Mouse (Mus musculus) left cerebral cortex, postnatal 25 days (tissue): ENCODE measurements around the gene Tmem269. TPM values are rescaled to one million over a fixed set of nuclear protein-coding genes. Genes with fewer than 3 reads are reported as not detected.
A peak's percentile ranks its signal among the peaks of the same experiment; 100 is the strongest.

Experiments used
- DNase-seq, 2 experiments: peaks; one replicate each; pipeline ENCODE4 v3.0.0; 2022; ENCODE audit warnings: low spot score in 2 of 2, mixed read lengths in 1 of 2
- intact Hi-C: fragments of 180-260 bp; cut with DNase I; formaldehyde crosslinking; loops from one replicate; pipeline ENCODE4 v1.15.1; 2025
- total RNA-seq, 2 experiments: library from RNA; stranded (reverse); gene quantifications; 2 replicates each; pipeline ENCODE4 v1.2.3; 2021

The Tmem269 gene
- total RNA-seq, 2 experiments from 2014 or later: 0.50 to 0.64 TPM

DNA sequence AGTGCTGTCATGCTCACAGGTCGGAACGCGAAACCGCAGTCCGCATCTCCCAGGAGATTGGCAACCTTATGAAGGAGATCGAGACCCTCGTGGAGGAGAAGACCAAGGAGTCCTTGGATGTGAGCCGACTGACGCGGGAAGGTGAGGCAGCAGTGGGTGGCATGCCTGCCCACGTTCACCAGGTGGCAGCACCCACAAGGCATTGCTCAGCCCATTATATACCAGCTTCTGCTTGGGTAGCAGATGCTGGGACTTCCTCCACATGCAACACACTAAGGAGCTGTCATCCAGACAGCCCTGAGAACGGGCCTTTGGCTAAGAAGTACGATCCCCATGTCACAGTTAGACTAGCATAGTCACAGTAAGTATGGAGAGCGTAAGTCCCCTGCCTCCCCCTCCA is 23.6 kb upstream of the Tmem269 start:
- peak; percentile 53 to 70 for DNase-seq
- intact Hi-C loops: loop anchor here (10.0 kb wide), 3 partner anchors 223 to 423 kb away; partner anchors contain the start of genes Foxj3 and Frg2f1

DNA sequence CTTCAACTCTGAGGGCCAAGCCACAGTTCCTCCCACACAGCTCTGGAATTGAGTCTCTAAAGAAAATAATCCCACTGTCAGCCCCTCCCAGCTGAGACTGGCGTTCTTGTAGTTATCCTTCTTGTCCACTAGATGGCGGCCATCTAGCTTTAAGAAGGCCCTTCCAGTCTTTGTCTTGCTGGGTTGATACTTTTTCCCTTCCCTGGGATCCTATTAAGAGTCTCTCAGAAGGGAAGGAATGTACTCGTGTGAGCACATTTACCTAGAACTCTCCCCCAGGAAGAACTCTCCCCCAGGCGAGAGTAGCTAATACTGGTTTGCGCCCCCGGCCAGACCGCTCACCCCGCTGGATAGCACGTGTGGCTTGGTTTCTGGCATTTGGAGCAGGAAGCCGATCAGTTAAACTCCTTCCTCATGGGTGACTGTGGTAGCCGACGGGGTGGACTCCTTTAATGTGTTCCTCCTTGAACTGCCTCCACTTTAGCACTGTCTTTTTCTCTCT is 21.2 kb upstream of the Tmem269 start:
- intact Hi-C loops: no loop called here
- DNase-seq: peak; percentile 53 to 78

DNA sequence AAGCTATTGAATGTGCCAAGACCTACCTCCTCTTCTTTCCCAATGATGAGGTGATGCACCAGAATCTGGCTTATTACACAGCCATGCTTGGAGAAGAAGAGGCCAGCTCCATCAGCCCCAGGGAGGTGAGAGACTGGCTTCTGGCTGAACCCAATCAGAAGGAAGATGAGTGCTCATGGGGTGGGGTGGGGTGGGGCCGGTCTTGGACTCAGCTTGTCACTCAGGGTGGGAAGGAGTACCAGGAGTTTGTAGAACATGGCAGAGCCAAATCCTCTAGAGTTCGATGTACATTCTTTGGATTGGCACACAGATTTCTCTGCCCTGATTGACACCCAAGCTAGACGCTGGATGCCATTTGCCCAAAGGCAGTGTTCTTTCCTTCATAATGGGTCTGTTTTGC is 20.6 kb upstream of the Tmem269 start:
- DNase-seq: no peak
- intact Hi-C loops: no loop called here

DNA sequence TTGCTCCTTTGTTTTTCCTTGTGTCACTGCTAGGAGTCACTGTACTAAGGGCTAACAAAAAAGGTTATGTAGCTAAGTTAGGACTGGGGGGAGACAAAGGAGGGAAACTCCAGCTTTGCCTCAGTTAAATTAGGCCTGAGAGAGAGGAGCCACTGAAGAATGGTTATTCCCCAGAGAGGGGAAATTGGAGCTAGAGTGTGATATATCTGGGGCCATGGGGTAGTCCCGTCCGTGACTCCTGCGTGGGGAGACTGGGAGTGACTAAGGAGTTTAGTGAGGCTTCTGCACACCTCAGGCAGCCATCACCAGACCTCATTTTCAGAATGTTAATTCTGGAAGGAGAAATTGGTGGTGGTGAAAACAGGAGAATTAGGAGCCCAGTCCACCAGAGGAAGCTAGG is 16.3 kb upstream of the Tmem269 start:
- intact Hi-C loops: no loop called here

DNA sequence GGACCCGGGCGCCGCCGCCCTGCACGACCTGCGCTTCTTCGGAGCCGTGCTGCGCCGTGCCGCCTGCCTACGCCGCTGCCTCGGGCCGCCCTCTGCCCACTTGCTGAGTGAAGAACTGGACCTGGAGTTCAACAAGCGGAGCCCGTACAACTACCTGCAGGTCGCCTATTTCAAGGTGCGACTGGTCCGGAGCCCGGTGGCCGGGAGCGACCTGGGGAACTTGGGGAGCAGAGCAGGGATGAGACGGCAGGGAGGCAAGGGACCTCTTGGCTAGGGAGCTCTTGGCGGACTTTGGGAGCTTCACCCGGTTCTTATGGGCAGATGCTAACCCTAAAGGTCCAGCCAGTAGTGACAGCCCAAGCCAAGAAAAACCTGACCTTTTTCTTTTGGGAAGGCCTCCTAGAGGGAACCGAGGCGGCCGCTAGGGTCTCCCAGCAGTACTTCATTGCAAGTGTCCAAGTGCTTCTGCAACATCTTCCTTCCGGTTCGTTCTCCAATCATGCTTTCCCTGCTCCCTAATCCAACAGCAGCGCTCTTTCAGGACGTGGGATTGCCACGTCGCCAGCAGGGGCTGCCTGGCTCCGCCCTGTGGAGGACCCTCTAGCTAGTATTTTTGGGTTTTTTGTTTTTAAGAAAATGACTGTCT is 15.4 kb upstream of the Tmem269 start:
- intact Hi-C loops: no loop called here
- peak; percentile 51 to 75 for DNase-seq

More for the DNA sequence above, 16.3 kb upstream of the Tmem269 start:
- DNase-seq: no peak

DNA sequence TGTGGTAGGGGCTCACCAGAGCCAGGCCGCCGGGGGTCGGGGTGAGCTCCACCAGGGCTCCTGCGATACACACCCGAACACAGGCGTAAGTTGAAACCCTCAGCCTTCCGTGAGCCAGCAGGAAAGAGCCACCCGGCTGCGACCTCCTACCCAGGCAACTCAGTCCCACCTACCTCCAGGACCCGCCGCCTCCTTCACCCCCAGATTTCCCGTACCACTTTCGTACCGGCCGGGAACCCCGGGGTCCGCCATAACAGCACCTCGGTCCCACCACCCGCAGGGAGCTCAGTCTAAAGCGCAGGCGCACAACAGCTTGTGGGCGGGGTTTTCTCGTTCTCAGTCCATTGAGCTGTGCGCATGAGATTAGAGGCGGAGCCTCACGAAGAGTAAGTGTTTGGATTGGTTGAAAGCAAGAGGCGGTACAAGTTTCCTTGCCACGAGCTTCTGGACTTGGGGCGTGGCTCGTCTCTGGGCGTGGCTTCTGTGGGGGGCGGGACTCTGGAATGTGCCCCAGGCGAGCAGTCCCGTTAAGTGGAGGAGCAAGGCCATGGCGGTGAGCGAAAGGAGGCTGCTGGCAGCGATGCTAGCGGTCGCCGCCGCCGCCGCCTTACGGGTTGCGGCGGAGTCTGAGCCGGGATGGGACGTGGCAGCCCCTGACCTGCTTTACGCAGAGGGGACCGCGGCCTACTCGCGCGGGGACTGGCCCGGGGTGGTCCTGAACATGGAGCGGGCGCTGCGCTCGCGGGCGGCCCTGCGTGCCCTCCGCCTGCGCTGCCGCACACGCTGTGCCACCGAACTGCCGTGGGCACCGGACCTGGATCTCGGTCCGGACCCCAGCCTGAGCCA is 14.6 kb upstream of the Tmem269 start, which contains the start of the genes AU022252 and P3h1:
AU022252 (minus strand) TSS at position 303 of the 846 bp plus-strand sequence.
P3h1 (plus strand) TSS at position 506 of the 846 bp plus-strand sequence.
- intact Hi-C loops: no loop called here
- DNase-seq: peak; percentile 98 to 100

DNA sequence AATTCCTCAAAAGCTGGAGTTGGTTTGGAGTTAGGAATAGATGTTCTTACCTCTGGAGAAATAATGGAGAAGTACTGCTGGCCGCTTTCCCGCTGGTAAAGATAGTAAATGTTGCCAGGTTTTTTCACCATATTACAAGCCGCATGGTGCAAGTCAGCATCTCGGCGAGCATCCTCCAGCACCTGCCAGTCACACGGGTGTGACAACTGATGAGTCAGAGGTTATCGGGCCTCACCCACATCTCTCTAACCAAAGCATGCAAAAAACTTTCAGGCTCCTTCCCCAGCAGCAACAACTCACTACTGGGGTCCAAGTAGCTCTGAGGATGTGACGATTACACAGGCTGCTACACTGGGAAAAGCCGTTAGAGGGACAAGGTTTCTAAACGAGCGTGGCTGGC is 8.7 kb upstream of the Tmem269 start:
- intact Hi-C loops: no loop called here
- no peak for DNase-seq

DNA sequence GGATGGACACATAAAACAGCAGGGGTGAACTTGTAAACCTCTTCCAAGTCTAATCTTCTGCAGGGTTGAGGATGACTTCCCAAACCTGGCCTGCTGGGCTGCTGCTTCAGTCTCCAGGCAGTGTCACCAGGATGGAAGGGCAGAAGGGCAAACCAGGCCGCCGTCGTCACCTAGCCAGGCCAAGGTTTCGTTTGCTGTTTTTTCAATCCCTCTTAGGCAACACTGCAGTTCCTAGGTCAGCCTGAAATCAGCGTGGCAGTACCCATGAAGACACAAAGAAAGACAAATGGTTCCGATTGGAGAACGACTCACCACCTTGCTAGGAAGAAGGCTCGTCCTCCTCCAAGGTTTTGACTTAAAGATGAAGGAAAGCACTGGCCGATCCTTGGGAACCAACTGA is 7.7 kb upstream of the Tmem269 start:
- DNase-seq: no peak
- intact Hi-C loops: no loop called here

DNA sequence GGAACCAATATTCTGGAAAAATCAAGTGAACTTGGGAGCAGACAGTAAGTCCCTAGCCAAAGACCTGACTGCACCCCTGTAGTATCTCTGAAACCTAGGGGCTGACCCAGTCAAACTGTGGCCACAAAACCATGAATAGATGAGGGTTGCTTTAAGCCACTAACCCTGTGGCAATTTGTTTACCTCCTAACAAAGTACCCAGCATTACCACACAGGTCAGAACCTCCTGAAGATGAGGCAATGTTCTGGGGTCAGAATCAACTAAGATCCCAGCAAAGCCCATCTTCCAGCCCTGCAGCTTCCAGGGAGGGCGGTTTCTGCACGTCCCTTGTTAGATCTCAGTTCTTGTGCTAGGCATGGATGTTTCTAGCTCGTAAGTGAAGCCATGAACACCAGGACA is 6.5 kb upstream of the Tmem269 start:
- DNase-seq: no peak
- intact Hi-C loops: no loop called here

DNA sequence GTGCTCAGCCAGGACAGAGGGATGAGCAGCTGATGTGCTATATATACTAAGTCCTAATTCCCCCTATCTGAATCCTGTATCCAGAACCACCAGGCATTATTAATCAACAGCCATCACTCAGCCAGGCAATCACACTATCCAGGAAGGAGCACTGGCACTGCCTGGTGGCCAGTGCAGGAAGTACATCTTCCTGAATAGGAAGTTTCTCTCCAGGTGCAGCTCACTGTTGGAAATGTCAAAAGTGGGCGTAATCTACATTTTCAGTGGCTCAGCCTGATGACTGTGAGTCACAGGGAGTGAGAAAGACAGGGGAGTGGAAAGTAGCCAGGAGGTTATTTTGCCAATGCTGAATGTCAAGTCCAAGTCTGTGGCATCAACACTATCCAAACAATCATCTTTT is 5.7 kb upstream of the Tmem269 start:
- intact Hi-C loops: no loop called here
- peak; percentile 35 to 64 for DNase-seq

DNA sequence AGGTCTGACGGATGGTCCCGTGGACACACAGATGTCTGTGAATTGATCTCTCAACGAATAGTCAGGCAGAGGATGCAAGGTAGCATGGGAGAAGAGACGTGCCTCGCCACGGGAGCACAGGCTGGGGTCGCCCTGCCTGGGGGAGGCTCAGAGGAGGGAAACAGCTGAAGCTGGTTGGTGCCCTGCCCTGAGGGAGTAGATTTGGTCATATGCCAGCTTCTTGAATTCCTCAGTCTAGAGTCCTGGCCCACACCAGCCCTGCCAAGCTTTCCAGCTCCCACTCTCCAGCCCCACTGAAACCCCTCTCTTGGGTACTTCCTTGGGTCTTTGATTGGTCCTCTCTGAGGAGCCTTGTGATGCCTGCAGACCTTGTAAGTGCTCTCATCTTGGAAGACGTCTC is 1.4 kb downstream of the Tmem269 start:
- DNase-seq: no peak
- intact Hi-C loops: no loop called here

DNA sequence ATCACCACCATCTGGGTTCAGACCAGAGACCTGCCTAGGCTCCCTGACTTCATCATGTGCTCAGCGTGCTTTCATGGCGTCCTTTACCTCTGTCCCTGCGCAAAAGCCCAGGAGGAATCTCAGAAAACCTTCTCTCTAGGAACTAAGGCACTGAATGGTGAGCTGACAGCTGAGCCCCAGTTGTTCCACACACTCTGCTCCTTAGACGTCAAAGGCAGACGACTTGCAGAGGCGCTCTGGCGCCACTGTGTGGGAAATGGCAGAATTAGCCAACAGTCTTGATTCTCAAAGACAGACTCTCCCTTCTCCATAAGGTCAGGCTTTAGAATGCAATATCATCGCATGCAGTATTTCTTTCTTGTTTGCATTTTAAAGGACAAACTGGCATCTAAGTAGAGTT is 13.3 kb downstream of the Tmem269 start:
- intact Hi-C loops: loop anchor here (1.0 to 5.0 kb wide), 2 partner anchors 37 to 199 kb away; no protein-coding TSS in a partner anchor
- DNase-seq: peak; percentile 52 to 65

DNA sequence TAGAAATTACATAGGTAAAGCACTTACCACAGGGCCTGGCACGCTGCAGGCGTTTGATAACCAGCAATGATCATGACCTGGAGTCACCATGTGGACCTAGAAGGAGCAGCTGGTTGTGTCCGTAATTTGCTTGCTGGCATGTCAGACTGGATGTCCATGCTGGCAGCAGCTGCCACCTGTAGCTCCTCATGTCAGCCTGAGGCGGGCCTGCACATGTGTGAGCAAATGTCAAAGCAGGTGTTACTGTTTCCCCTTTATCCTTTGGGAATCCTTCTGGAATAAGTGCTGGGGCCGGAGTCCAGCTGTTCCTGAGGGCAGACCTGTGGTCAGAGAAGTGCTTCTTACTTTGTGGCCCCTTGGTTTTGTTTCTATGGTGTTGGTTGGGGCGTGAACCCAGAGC is 19.9 kb downstream of the Tmem269 start:
- no peak for DNase-seq
- intact Hi-C loops: no loop called here

DNA sequence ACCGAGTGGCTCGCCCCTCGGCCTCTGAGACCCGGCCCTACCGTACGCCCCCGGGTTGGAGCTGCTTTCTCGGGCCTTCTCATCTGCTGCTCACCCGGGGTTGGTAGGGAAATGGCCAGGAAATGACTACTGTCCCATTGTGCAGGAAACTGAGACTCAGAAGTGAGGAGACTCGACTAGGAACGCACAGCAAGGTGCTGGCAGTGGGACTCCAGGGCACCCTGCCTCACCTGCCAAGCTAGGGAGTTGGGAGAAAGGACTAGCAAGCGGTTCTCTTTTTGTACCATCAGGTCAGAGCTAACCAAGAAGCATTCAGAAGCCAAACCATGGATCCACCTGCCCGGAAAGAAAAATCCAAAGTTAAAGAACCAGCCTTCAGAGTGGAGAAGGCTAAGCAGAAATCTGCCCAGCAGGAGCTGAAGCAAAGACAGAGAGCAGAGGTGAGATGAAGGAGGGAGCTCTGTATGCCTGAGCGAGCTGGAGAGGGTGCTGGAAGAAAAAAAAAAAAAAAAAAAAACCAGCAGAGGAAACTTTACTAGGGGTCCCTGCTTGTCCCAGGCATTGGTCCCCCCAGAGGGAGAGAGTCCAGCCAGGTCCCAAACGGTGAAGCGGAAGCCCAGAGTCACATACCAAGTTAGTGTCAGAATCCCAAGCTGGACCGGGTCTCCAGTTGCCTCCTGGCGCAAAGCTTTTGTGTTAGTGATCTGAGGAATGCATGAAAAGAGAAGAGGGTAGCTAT is 22.3 kb downstream of the Tmem269 start:
- intact Hi-C loops: no loop called here
- DNase-seq: no peak

DNA sequence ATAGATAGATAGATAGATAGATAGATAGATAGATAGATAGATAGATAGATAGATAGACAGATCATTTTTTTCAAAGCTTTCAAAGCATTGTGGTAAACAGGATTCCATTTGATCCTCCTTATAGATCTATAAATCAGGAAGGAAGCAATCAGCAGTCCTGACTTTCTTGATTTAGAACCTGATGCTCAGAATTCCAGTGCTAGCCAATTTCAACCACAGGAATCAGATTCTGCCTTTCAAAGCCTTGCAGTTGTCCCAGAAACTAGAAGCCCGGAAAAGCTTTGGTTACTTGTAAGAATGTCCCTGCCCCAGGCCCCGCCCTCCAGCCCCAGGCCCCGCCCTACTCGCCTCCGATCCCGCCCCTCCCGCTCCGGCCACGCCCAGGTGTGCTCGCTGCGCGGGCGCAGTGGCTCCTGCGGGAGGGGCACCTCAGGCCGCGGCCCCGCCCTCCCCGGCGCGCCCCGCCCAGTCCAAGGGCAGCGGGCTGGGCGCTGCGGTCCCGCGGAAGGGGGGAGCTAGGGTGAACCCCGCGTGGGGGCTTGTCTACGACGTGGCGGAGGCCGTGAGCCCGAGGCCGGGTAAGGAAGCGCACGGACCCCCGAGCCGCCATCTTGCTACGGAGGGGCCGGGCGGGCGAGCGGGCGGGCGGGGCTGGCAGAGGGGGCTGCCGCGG is 23.0 kb downstream of the Tmem269 start, which contains the start of gene Svbp:
Svbp (plus strand) TSS at position 398 of the 673 bp plus-strand sequence.
- intact Hi-C loops: no loop called here
- DNase-seq: peak; percentile 84

DNA sequence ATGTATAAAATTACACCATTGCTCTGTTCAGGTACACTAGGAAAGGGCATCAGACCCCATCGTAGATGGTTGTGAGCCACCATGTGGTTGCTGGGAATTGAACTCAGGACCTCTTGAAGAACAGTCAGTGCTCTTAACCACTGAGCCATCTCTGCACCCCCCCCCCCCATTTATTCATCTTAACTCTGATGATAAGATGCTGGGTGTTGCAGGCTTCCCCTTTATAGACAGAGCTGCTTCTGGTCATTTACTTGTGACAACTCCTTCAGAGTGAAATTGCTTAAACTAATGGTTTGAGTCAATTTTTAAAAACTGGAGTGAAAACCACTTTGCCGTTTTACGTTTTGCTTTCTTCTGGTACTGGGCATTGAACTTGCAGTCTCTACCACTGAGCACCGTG is 25.3 kb downstream of the Tmem269 start:
- no peak for DNase-seq
- intact Hi-C loops: no loop called here

DNA sequence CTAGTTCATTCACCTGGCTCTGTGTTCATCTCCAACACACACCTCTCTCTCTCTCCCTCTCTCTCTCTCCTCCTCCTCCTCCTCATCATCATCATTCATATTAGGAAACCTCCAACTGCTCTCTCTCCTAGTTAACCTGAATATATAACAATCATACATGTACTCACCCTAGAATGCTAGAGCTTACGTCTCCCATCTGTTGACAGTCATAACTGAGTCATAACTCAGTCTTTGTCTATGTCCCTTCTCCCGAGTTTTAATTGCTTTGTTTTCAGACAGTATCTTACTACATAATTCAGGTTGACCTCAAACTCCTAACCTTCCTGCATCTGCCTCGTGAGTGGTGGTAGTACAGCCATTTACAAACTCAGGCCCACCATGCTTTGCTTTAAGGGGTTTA is 26.7 kb downstream of the Tmem269 start:
- intact Hi-C loops: no loop called here

DNA sequence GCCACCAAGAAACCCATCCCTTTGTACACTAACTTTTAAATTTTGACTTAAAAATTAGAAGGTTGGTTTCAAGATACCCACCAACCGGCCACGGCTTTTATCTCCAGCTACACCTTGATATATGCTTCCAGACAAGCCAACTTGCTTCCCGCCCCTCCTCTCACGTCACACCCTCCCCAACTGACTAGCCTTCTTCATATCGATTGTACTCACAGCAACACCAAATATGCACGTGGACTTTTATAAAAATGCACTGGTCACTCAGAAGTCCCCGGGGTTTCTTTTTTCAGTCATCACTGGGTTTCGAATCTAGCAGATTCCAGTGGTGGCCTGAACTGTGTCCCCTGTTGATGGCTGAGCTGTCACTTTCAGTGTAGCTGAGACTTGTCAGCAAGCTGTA is 27.4 kb downstream of the Tmem269 start:
- DNase-seq: no peak
- intact Hi-C loops: no loop called here

More for the DNA sequence above, 26.7 kb downstream of the Tmem269 start:
- DNase-seq: no peak

DNA sequence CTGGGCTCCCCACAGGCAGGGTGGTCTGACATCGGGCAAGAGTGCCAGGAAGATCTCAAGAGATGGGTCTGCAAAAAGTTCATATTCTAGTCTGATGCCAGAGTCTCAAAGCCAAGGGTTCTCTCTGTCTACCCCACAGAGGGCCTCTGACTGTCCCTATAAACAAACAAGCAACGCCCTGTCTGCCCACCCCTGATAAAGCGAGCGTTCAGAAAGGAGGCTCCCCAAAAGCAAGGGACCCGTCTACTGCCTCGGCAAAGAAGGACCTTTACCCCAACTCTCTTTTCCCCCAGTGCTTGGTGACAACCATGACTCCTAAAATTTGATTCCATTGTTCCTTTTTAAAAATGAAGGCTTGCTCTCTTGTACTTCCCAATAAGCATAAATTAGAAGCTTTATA is 28.2 kb downstream of the Tmem269 start, which contains the start of gene Ermap:
Ermap (minus strand) TSS at position 148 of the 400 bp plus-strand sequence.
- no peak for DNase-seq
- intact Hi-C loops: loop anchor here (10.0 kb wide), 1 partner anchor 545 kb away; no protein-coding TSS in a partner anchor
